Mouse (Mus musculus): ENCODE results near the gene Itgb1bp1.

DNA sequence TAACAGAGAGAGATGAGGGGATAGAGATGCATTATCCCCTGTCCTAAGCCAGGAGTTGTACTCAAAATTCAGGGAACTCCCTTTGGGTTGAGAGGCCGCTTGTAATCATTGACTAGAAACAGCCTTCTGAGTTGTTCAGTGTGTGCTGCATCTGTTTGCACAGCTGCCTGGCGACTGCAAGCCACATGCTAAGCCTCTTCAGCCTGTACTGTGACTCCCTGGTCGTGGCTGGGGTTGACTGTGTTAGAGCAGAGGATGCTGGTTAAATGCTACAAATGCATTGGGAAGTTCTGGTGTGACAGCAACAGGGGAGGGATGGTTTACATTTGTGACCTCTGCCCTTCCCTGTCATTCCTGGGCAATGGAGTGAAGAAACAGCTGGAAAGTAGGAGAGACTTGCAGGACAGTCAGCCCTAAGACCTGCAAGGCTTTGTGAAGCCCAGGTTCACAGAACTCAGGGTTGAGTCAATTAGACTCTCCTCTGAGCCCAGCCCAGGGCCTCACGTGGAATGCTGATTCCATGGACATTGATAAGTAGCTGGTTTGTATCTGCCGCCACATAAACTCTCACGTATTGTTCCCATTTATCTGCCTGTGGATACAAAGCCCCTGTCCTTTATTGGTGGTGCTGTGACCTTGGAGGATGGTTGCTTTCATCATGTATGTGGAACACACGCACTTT is 38.2 kb downstream of the Itgb1bp1 start:
- TF ChIP-seq CHD2 (IDR thresholded peaks at IDR 0.05; ENCODE audit: low read depth, low read length) (no peak), HCFC1 (IDR thresholded peaks at IDR 0.05; ENCODE audit: borderline replicate concordance, insufficient read depth, low read length) (no peak), ZC3H11A (IDR thresholded peaks at IDR 0.05; ENCODE audit: borderline replicate concordance, low read depth, low read length) (no peak), MAFK (IDR thresholded peaks at IDR 0.05; ENCODE audit: insufficient read depth, low read depth, low read length) (no peak)
